Mouse (Mus musculus): ENCODE measurements at regions not wholly inside any gene's neighbourhood (a gene's known extent, or its start where the extent isn't known, plus 50 kb on each side); places are given as distances from the start of the nearest gene placed in this dataset.

- no peak for DNase-seq
- intact Hi-C loops (cut with DNase I; ENCODE audit: low total_unique reads), result loop anchor here (10.0 kb wide), 1 partner anchor 173 kb away; no protein-coding TSS in a partner anchor
Observed at GRCm38 (mm10) chrX:49947678-49948077, 56.4 kb upstream of the Olfr1322 start.

Data from gastrocnemius, postnatal 14 days (tissue).